Mouse (Mus musculus): ENCODE data around the gene Scyl2. TPM values are rescaled to one million over a fixed set of nuclear protein-coding genes. Genes with fewer than 3 reads are reported as not detected.
"Not testable (repeated sequence)": the region's sequence is repeated elsewhere in the genome, so short reads cannot be mapped to it uniquely, and the experiment has no call there.

Scyl2 gene
- 10 to 100 TPM; 26.0 to 29.2 TPM for total RNA-seq (2021)
- long read RNA-seq, experiment 1, full-length matches to known transcripts: 1 of 3 reads
- long read RNA-seq, experiment 1, partial matches to known transcripts: 0 of 3 reads
- long read RNA-seq, experiment 1, other reads (novel, unspliced or antisense): 2 of 3 reads
- long read RNA-seq, experiment 2, partial matches to known transcripts: 0 of 2 reads
- long read RNA-seq, experiment 2, other reads (novel, unspliced or antisense): 2 of 2 reads

GRCm38 (mm10) chr10:89686139-89686808, at the start of gene Scyl2:
Gene Scyl2, minus strand, starts transcription at chr10:89686285.
- peak; percentile 90 to 94 for DNase-seq (ENCODE audit: low spot score in 2 of 2)

- peak; percentile 89 to 95 for DNase-seq (ENCODE audit: low spot score in 2 of 2)
Measured at GRCm38 (mm10) chr10:89732001-89732794, 46.1 kb upstream of the Scyl2 start, which contains the start of gene Actr6. Gene Actr6, minus strand, starts transcription at chr10:89732295.

GRCm38 (mm10) chr10:89731341-89731740, 45.3 kb upstream of the Scyl2 start:
- no peak for DNase-seq (ENCODE audit: low spot score in 2 of 2)

- no peak for DNase-seq (ENCODE audit: low spot score in 2 of 2)
Measured at GRCm38 (mm10) chr10:89730386-89730785, 44.3 kb upstream of the Scyl2 start.

- DNase-seq (ENCODE audit: low spot score in 2 of 2): no peak
Measured at GRCm38 (mm10) chr10:89722247-89723195, 36.4 kb upstream of the Scyl2 start.

- no peak for DNase-seq (ENCODE audit: low spot score in 2 of 2)
Measured at GRCm38 (mm10) chr10:89720796-89721195, 34.7 kb upstream of the Scyl2 start.

- no peak for DNase-seq (ENCODE audit: low spot score in 2 of 2)
Measured at GRCm38 (mm10) chr10:89720252-89720651, 34.2 kb upstream of the Scyl2 start.

- no peak for DNase-seq (ENCODE audit: low spot score in 2 of 2)
Measured at GRCm38 (mm10) chr10:89714910-89715309, 28.8 kb upstream of the Scyl2 start.

- DNase-seq (ENCODE audit: low spot score in 2 of 2): no peak
Measured at GRCm38 (mm10) chr10:89708720-89709119, 22.6 kb upstream of the Scyl2 start.

- no peak for DNase-seq (ENCODE audit: low spot score in 2 of 2)
Measured at GRCm38 (mm10) chr10:89707397-89707796, 21.3 kb upstream of the Scyl2 start.

GRCm38 (mm10) chr10:89703042-89703441, 17.0 kb upstream of the Scyl2 start:
- no peak for DNase-seq (ENCODE audit: low spot score in 2 of 2)

- DNase-seq (ENCODE audit: low spot score in 2 of 2): no peak
Measured at GRCm38 (mm10) chr10:89697956-89698355, 11.9 kb upstream of the Scyl2 start.

GRCm38 (mm10) chr10:89696270-89696669, 10.2 kb upstream of the Scyl2 start:
- DNase-seq (ENCODE audit: low spot score in 2 of 2): not testable (repeated sequence)

- DNase-seq (ENCODE audit: low spot score in 2 of 2): no peak
Measured at GRCm38 (mm10) chr10:89695194-89695911, 9.3 kb upstream of the Scyl2 start.

- DNase-seq (ENCODE audit: low spot score in 2 of 2): no peak
Measured at GRCm38 (mm10) chr10:89690021-89690420, 3.9 kb upstream of the Scyl2 start.

GRCm38 (mm10) chr10:89687455-89687854, 1.4 kb upstream of the Scyl2 start:
- DNase-seq (ENCODE audit: low spot score in 2 of 2): no peak

GRCm38 (mm10) chr10:89685391-89686138, 520 bp downstream of the Scyl2 start:
- peak; percentile 16 to 29 for DNase-seq (ENCODE audit: low spot score in 2 of 2)

- DNase-seq (ENCODE audit: low spot score in 2 of 2): no peak
Measured at GRCm38 (mm10) chr10:89682961-89683360, 3.1 kb downstream of the Scyl2 start.

- DNase-seq (ENCODE audit: low spot score in 2 of 2): no peak
Measured at GRCm38 (mm10) chr10:89682157-89682556, 3.9 kb downstream of the Scyl2 start.

All from layer of hippocampus, postnatal 14 days (tissue).